Mouse (Mus musculus) midbrain, embryonic 12.5 days (tissue): Measurements from ENCODE around the gene Bend3. TPM values are rescaled to one million over a fixed set of nuclear protein-coding genes. Genes with fewer than 3 reads are reported as not detected.

ENCODE experiments used
- ATAC-seq: fragments of 200-750 bp; cut with Nextera tagmentation; 2 replicates; pipeline ENCODE4 v1.8.0; 2017; ENCODE audit warnings: low read depth, moderate TSS enrichment, moderate library complexity; ENCODE audit not compliant: low FRiP score
- H3K27ac ChIP-seq: fragments of 300-500 bp; sonication (generic); replicated peaks from 2 replicates; pipeline ENCODE4 v1.5.1; 2016; ENCODE audit warnings: mild to moderate bottlenecking
- H3K27me3 ChIP-seq: fragments of 300-500 bp; sonication (generic); 2 replicates; pipeline ENCODE4 v1.6.1; 2016; ENCODE audit warnings: mild to moderate bottlenecking
- H3K36me3 ChIP-seq: fragments of 300-500 bp; sonication (generic); 2 replicates; pipeline ENCODE4 v1.6.1; 2016
- H3K4me1 ChIP-seq: fragments of 300-500 bp; sonication (generic); 2 replicates; pipeline ENCODE4 v1.6.1; 2016
- H3K4me2 ChIP-seq: fragments of 300-500 bp; sonication (generic); replicated peaks from 2 replicates; pipeline ENCODE4 v1.6.1; 2016; ENCODE audit warnings: mild to moderate bottlenecking, moderate library complexity
- H3K4me3 ChIP-seq: fragments of 300-500 bp; sonication (generic); 2 replicates; pipeline ENCODE4 v1.5.1; 2016; ENCODE audit warnings: mild to moderate bottlenecking
- H3K9ac ChIP-seq: fragments of 300-500 bp; sonication (generic); replicated peaks from 2 replicates; pipeline ENCODE4 v1.6.1; 2016; ENCODE audit warnings: mild to moderate bottlenecking, moderate library complexity
- H3K9me3 ChIP-seq: fragments of 300-500 bp; sonication (generic); 2 replicates; pipeline ENCODE4 v1.6.1; 2016; ENCODE audit warnings: mild to moderate bottlenecking
- WGBS: fragments of 180-500 bp; shearing (Covaris S2); methylation state at CpG from one replicate; pipeline ENCODE4 v1.1.7; 2016; 5-methylcytosine and 5-hydroxymethylcytosine counted together
- polyA plus RNA-seq: library from polyadenylated mRNA; unstranded; fragments of >200 nt; fragmentation: Nextera tagmentation; extraction: Ambion mirVana; gene quantifications from 2 replicates; pipeline ENCODE4 v1.2.1, GENCODE M21; 2016

Bend3 gene
- polyA plus RNA-seq, 1 experiment from 2014 or later, result 8.0 TPM

DNA sequence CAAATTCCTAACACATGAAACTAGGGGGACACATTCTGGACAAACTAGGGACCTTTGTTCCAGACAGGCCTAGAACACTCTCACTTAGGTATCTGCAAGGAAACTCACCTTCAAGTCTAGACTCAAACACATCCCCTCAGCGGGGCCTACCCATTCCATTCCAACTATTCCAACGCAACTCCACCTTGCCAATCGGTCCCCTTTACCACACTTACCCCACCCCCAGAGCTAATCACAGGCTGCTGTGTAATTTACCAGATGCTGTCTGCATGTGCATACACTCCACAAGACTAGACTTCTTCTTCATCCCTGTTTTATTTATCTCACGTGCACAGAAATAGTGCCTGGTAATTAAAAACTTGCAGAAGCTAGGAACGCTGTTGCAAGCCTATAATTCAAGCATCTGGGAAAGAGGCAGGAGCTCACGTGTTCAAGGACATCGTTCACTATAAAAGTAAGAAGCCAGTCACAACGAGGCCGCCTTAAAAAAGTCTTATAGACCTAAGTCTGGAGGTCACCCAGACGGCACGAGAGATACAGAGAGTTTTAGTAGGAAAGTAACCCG is 61.2 kb downstream of the Bend3 start:
- WGBS, result 24% methylated on average over 12 of the region's 12 CpGs
- peak overlapping the region; percentile 89 for H3K9ac ChIP-seq
- no peak for ATAC-seq
- peaks cover 13% of the 10 kb centered on the region for H3K4me1 ChIP-seq
- no peaks in the 10 kb centered on the region for H3K27me3 ChIP-seq
- H3K4me2 ChIP-seq, result peak overlapping the region; percentile 70
- H3K36me3 ChIP-seq, result peaks cover 12% of the 10 kb centered on the region; the same call in 1 of the 2 replicates
- H3K9me3 ChIP-seq, result no peaks in the 10 kb centered on the region
- H3K4me3 ChIP-seq, result peak overlapping the region; percentile 92
- H3K27ac ChIP-seq, result no peak overlapping the region

DNA sequence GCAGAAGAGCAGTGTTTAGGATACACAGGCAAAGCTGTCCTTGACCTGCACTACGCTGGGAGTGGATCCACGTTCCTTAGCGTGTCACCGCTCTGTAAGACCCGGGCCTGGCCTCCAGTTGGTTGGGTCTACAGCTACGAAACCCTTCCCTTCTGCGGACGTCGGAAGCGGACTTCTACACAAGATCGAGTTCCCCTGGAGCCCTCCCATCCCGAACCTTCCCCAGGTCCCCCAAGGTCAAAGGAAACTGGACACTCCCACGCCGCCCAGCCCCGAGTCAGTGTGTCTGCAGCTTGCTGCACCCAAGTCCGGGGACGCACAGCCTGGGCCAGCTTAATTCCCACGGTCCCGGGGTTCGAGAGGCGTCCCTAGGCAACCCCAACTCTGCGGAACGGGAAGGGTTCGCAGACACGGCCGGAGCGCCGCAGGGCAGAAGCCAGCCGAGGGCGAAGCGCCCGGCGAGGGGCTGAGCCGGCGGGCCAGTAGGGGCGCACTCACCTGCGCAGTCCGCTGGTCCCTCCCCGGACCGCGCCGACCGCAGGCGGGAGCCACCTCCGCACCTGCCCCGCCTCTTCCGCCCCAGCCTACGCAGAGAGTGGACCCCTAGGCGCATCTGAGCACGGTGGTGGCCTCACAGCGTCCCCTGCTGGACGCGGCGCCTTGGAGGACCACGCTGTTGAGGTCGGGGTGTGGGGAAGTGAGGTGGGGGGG is 62.0 kb downstream of the Bend3 start, which contains the start of gene 1700021F05Rik:
1700021F05Rik (minus strand) TSS at position 553 of the 711 bp plus-strand sequence.
- Histone ChIP-seq H3K4me3 (peak within 1 kb of the TSS; percentile 92), H3K27ac (peak within 1 kb of the TSS; percentile 65), H3K4me1 (peaks cover 13% of the 10 kb centered on the region), H3K36me3 (peaks cover 9% of the 10 kb centered on the region; the same call in 1 of the 2 replicates), H3K9ac (peak within 1 kb of the TSS; percentile 89), H3K9me3 (no peaks in the 10 kb centered on the region), H3K4me2 (peak within 1 kb of the TSS; percentile 70), H3K27me3 (no peaks in the 10 kb centered on the region)
- peak; percentile 98 for ATAC-seq
- WGBS, result under 1% methylated on average over 56 of the region's 56 CpGs

DNA sequence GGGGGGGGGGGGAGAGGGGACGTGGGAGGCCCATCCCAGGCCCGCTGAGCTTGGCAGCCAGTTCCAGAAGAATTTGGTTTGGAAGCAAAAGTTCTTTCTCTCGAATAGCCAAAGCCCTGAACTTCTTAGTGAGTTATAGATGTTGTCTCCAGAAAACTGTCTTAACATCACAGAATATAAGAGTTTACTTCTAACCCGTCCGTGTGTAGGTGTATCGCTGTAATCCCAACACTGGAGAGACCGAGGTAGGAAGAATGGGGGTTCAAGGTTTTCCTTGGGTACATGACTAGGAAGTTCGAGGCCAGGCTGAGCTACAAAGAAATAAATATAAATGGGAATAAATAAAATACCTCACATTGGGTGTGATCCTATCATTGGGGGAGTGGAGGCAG is 62.5 kb downstream of the Bend3 start:
- H3K4me1 ChIP-seq, result peaks cover 13% of the 10 kb centered on the region
- peaks cover 4% of the 10 kb centered on the region; the same call in 1 of the 2 replicates for H3K36me3 ChIP-seq
- H3K27ac ChIP-seq, result no peak overlapping the region
- peak overlapping the region; percentile 70 for H3K4me2 ChIP-seq
- peak overlapping the region; percentile 89; the same call in 1 of the 2 replicates for H3K9ac ChIP-seq
- H3K9me3 ChIP-seq, result no peaks in the 10 kb centered on the region
- peak overlapping the region; percentile 92 for H3K4me3 ChIP-seq
- 49% methylated on average over 8 of the region's 8 CpGs for whole genome bisulfite sequencing
- ATAC-seq, result peak; percentile 16; the same call in 1 of the 2 replicates
- H3K27me3 ChIP-seq, result no peaks in the 10 kb centered on the region

DNA sequence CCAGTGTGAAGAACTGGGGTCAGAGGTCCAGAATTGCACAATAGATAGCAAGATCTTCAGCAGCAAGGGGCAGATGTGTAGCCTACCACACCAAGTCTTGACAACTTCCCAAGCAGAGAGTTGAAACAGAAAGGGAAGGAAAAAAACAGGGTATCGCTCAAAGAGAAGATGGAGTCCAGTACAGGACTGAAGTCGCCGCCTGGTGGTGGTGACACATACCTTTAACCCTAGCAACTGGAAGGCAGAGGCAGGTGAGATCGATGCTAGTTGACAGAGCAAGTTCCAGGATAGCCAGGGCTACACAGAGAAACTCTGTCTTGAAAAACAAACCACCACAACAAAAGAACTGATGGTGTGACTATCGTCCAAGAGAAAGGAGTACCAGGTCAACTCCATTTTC is 70.8 kb downstream of the Bend3 start:
- no peak for ATAC-seq

DNA sequence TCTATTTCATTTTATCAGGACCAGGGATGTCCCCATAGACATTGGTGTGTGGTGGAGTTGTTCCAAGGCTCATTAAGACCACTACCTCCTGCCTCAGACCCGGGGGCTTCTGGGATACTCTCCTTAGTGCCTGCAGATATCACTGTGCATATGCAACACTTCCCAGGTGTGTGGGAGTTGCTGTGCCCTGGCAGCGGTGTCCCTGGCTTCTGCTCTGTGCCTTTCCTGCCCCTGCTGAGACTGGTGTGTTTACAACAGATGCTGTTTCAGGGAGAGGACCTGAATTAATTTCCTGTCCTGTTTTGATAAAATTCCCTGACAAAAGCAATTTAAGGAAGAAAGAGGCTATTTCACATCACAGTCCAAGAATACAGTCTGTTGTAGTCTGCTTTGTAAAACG is 72.3 kb downstream of the Bend3 start:
- no peaks in the 10 kb centered on the region for H3K9me3 ChIP-seq
- 34% methylated on average over 3 of the region's 3 CpGs for WGBS
- H3K4me2 ChIP-seq, result no peak overlapping the region
- H3K4me1 ChIP-seq, result 0 out of 2 replicates have a peak, but pooled peaks cover 6% of the 10 kb centered on the region
- H3K36me3 ChIP-seq, result no peaks in the 10 kb centered on the region
- no peak overlapping the region for H3K4me3 ChIP-seq
- no peak for ATAC-seq
- no peak overlapping the region for H3K9ac ChIP-seq
- H3K27ac ChIP-seq, result no peak overlapping the region
- H3K27me3 ChIP-seq, result no peaks in the 10 kb centered on the region

More for the DNA sequence above, 70.8 kb downstream of the Bend3 start:
- Histone ChIP-seq H3K4me3 (no peak overlapping the region), H3K4me1 (0 out of 2 replicates have a peak, but pooled peaks cover 6% of the 10 kb centered on the region), H3K9me3 (no peaks in the 10 kb centered on the region), H3K4me2 (no peak overlapping the region), H3K9ac (no peak overlapping the region), H3K27ac (no peak overlapping the region), H3K36me3 (no peaks in the 10 kb centered on the region), H3K27me3 (no peaks in the 10 kb centered on the region)
- 66% methylated on average over 5 of the region's 5 CpGs for WGBS

DNA sequence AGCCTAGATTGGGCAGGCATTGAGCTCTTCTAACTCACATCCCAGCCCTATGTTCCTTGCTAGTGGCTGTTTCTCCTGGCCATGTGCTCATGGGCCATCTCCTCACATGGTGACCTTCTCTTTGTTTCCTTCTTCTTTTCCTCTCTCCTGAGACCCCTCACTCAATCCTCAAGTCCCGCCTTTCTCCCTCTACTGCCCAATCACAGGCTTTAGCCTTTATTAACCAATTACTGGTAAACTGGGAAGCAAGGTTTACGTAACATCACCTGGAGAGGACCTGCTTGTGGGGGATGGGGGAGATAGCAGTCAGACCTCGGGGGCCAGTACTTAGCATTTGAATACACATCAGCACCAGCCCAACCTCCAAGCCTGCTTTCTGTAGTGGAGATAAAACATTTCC is 72.8 kb downstream of the Bend3 start:
- no peaks in the 10 kb centered on the region for H3K9me3 ChIP-seq
- H3K36me3 ChIP-seq, result no peaks in the 10 kb centered on the region
- H3K4me1 ChIP-seq, result 0 out of 2 replicates have a peak, but pooled peaks cover 6% of the 10 kb centered on the region
- H3K27me3 ChIP-seq, result no peaks in the 10 kb centered on the region
- no peak overlapping the region for H3K4me2 ChIP-seq
- no peak for ATAC-seq
- no peak overlapping the region for H3K9ac ChIP-seq
- WGBS, result 32% methylated on average over 3 of the region's 3 CpGs
- H3K4me3 ChIP-seq, result no peak overlapping the region
- H3K27ac ChIP-seq, result no peak overlapping the region

DNA sequence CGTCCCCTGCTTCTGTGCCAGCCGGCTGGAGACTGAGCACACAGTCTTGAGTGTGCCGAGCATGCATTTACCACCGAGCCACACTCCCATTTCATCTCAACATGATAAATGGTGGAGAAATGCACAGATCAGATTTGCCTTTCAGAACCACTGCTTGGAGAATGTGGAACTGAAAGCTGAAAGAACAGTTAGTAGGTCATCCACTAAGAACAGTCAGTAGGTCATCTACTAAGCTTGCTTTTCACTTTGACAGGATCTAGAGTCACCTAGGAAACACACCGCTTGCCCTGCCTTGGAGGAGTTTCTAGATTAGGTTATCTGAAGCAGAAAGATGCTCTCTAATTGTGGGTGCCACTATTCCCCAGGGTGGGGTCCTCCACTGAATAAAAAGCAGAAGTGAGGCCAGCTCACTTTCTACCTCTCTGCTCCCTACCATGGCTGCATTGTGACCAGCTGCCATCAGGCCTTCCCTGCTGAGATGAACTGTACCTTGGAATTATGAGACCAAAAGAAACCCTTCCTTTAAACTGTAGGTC is 79.1 kb downstream of the Bend3 start:
- no peak for ATAC-seq
- Histone ChIP-seq H3K27me3 (no peaks in the 10 kb centered on the region), H3K9ac (no peak overlapping the region), H3K4me2 (no peak overlapping the region), H3K36me3 (no peaks in the 10 kb centered on the region), H3K27ac (no peak overlapping the region), H3K4me3 (no peak overlapping the region), H3K9me3 (no peaks in the 10 kb centered on the region), H3K4me1 (no peaks in the 10 kb centered on the region)
- WGBS, result 90% methylated on average over 5 of the region's 5 CpGs

DNA sequence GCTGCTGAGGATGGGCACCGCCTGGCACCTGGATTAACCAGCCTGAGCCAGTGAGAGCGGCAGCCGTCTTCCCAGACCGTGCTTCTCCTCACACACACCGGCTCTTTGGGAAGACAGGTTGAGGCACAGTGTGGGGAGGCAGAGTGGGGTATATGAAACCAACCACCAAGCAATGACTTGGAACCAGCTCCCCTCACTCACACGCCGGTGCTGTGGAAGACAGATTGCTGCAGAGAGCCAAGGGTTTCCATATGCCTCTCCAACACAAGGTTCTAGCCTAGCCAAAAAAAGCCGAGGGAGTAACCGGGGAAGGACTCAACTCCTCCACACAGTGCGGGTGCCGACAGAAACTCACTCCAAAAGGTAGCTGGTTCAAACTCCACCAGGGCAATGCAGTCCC is 80.7 kb downstream of the Bend3 start:
- WGBS, result 80% methylated on average over 11 of the region's 11 CpGs
- H3K9me3 ChIP-seq, result no peaks in the 10 kb centered on the region
- ATAC-seq, result no peak

DNA sequence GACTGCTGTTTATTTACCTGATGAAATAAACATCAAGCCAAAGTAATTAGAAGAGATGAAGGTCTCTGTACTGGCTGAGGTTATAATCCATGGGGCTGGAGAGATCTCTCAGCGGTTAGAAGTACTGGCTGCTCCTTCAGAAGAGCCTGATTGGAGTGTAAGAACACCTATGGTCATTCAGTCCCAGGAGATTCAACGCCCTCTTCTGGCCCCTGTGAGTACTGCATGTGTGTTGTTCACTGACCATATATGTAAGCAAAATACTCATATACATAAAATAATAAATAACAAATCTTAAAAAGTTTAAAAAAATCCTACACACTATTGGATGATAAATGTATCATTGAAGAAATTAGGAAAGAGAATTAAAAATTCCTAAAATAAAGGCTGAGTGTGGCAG is 82.1 kb downstream of the Bend3 start:
- no peaks in the 10 kb centered on the region for H3K36me3 ChIP-seq
- H3K4me3 ChIP-seq, result no peak overlapping the region
- no peak for ATAC-seq
- H3K27ac ChIP-seq, result no peak overlapping the region
- H3K27me3 ChIP-seq, result no peaks in the 10 kb centered on the region
- H3K9me3 ChIP-seq, result no peaks in the 10 kb centered on the region
- H3K4me2 ChIP-seq, result no peak overlapping the region
- H3K9ac ChIP-seq, result no peak overlapping the region
- WGBS, result 41% methylated on average over 2 of the region's 2 CpGs
- no peaks in the 10 kb centered on the region for H3K4me1 ChIP-seq

More for the DNA sequence above, 80.7 kb downstream of the Bend3 start:
- H3K4me2 ChIP-seq, result no peak overlapping the region
- H3K36me3 ChIP-seq, result no peaks in the 10 kb centered on the region
- H3K27ac ChIP-seq, result no peak overlapping the region
- no peak overlapping the region for H3K9ac ChIP-seq
- no peak overlapping the region for H3K4me3 ChIP-seq
- H3K4me1 ChIP-seq, result no peaks in the 10 kb centered on the region
- H3K27me3 ChIP-seq, result no peaks in the 10 kb centered on the region

DNA sequence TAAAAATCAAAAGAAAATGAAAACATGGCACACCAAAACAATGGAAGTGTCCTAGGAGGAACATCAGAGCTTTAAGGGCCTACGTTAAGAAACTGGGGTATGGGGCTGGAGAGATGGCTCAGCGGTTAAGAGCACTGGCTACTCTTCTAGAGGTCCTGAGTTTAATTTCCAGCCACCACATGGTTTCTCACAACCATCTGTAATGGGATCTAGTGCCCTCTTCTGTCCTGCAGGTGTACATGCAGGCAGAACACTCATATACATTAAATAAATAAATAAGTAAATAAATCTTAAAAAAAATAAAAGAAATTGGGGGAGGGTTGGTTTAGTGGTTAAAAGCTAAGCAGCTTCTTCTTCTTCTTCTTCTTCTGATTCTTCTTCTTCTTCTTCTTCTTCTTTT is 82.7 kb downstream of the Bend3 start:
- no peaks in the 10 kb centered on the region for H3K4me1 ChIP-seq
- ATAC-seq, result no peak
- H3K4me3 ChIP-seq, result no peak overlapping the region
- H3K9me3 ChIP-seq, result no peaks in the 10 kb centered on the region
- H3K4me2 ChIP-seq, result no peak overlapping the region
- no peaks in the 10 kb centered on the region for H3K27me3 ChIP-seq
- no peak overlapping the region for H3K27ac ChIP-seq
- H3K9ac ChIP-seq, result no peak overlapping the region
- 88% methylated on average over 2 of the region's 2 CpGs for WGBS
- no peaks in the 10 kb centered on the region for H3K36me3 ChIP-seq
